Mouse (Mus musculus): ENCODE data around the gene Stambpl1.

GRCm38 (mm10) chr19:34252450-34252849 lies 60.4 kb downstream of the Stambpl1 start:
- no peak for TF ChIP-seq FLI1 (IDR thresholded peaks at IDR 0.05; ENCODE audit: low read length)
- TF ChIP-seq GATA1 (IDR thresholded peaks at IDR 0.05; ENCODE audit: borderline replicate concordance, low read length) = no peak
